Mouse (Mus musculus) embryonic facial prominence, embryonic 13.5 days (tissue): ENCODE results near the gene Pfkfb2. TPM values are rescaled to one million over a fixed set of nuclear protein-coding genes. Genes with fewer than 3 reads are reported as not detected.
A peak's percentile ranks its signal among the peaks of the same experiment; 100 is the strongest.

Source experiments
- ATAC-seq: fragments of 200-750 bp; cut with Nextera tagmentation; 2 replicates; pipeline ENCODE4 v1.8.0; 2017; ENCODE audit warnings: low read depth; ENCODE audit not compliant: insufficient number of reproducible peaks, insufficient read depth, low FRiP score, low TSS enrichment
- H3K27ac ChIP-seq: fragments of 300-500 bp; sonication (generic); 2 replicates; pipeline ENCODE4 v1.5.1; 2015; ENCODE audit warnings: moderate library complexity, mild to moderate bottlenecking, inconsistent platforms
- H3K27me3 ChIP-seq: fragments of 300-500 bp; sonication (generic); 2 replicates; pipeline ENCODE4 v1.6.1; 2015; ENCODE audit warnings: mild to moderate bottlenecking, inconsistent platforms
- H3K36me3 ChIP-seq: fragments of 300-500 bp; sonication (generic); 2 replicates; pipeline ENCODE4 v1.6.1; 2015; ENCODE audit warnings: mild to moderate bottlenecking, inconsistent platforms
- H3K4me1 ChIP-seq: fragments of 300-500 bp; sonication (generic); 2 replicates; pipeline ENCODE4 v1.6.1; 2015; ENCODE audit warnings: inconsistent platforms
- H3K4me2 ChIP-seq: fragments of 300-500 bp; sonication (generic); 2 replicates; pipeline ENCODE4 v1.6.1; 2015; ENCODE audit warnings: moderate library complexity, mild to moderate bottlenecking, inconsistent platforms
- H3K4me3 ChIP-seq: fragments of 300-500 bp; sonication (generic); 2 replicates; pipeline ENCODE4 v1.5.1; 2015; ENCODE audit warnings: mild to moderate bottlenecking, inconsistent platforms
- H3K9ac ChIP-seq: fragments of 300-500 bp; sonication (generic); 2 replicates; pipeline ENCODE4 v1.6.1; 2015; ENCODE audit warnings: mild to moderate bottlenecking, inconsistent platforms
- H3K9me3 ChIP-seq: fragments of 300-500 bp; sonication (generic); 2 replicates; pipeline ENCODE4 v1.6.1; 2016; ENCODE audit warnings: inconsistent platforms
- WGBS: fragments of 180-500 bp; shearing (Covaris S2); methylation state at CpG from one replicate; pipeline ENCODE4 v1.1.7; 2015; ENCODE audit warnings: mixed read lengths; 5-methylcytosine and 5-hydroxymethylcytosine counted together
- polyA plus RNA-seq: library from polyadenylated mRNA; unstranded; fragments of >200 nt; fragmentation: Nextera tagmentation; extraction: Ambion mirVana; gene quantifications from 2 replicates; pipeline ENCODE4 v1.2.1, GENCODE M21; 2015

The Pfkfb2 gene
- polyA plus RNA-seq, 1 experiment from 2014 or later, result 11.3 TPM

GRCm38 (mm10) chr1:130716513-130717290 is 12.4 kb downstream of the Pfkfb2 start:
- Histone ChIP-seq H3K9ac (peak overlapping the region; percentile 97), H3K4me1 (peaks cover 8% of the 10 kb centered on the region), H3K36me3 (peaks cover 12% of the 10 kb centered on the region), H3K27me3 (no peaks in the 10 kb centered on the region), H3K27ac (peak overlapping the region; percentile 80), H3K4me3 (peak overlapping the region; percentile 94), H3K9me3 (no peaks in the 10 kb centered on the region), H3K4me2 (peak overlapping the region; percentile 98)
- under 1% methylated on average over 42 of the region's 42 CpGs for WGBS
- ATAC-seq, result no peak

GRCm38 (mm10) chr1:130716218-130716512 is 12.9 kb downstream of the Pfkfb2 start:
- no peaks in the 10 kb centered on the region for H3K27me3 ChIP-seq
- H3K36me3 ChIP-seq, result peaks cover 12% of the 10 kb centered on the region
- ATAC-seq, result no peak
- 1% methylated on average over 3 of the region's 3 CpGs for WGBS
- peak overlapping the region; percentile 94 for H3K4me3 ChIP-seq
- H3K9me3 ChIP-seq, result no peaks in the 10 kb centered on the region
- peak overlapping the region; percentile 80 for H3K27ac ChIP-seq
- H3K9ac ChIP-seq, result peak overlapping the region; percentile 97
- H3K4me2 ChIP-seq, result peak overlapping the region; percentile 98
- H3K4me1 ChIP-seq, result peaks cover 8% of the 10 kb centered on the region

GRCm38 (mm10) chr1:130715561-130716217 is 13.4 kb downstream of the Pfkfb2 start, which contains the start of gene Gm29427:
Gene Gm29427 (minus strand): TSS chr1:130715799.
- peak within 1 kb of the TSS; percentile 98 for H3K4me2 ChIP-seq
- peaks cover 9% of the 10 kb centered on the region for H3K36me3 ChIP-seq
- peak; percentile 93 for ATAC-seq
- H3K27ac ChIP-seq, result peak within 1 kb of the TSS; percentile 80
- peak within 1 kb of the TSS; percentile 94 for H3K4me3 ChIP-seq
- H3K27me3 ChIP-seq, result no peaks in the 10 kb centered on the region
- under 1% methylated on average over 38 of the region's 38 CpGs for WGBS
- peak within 1 kb of the TSS; percentile 97 for H3K9ac ChIP-seq
- H3K9me3 ChIP-seq, result no peaks in the 10 kb centered on the region
- peaks cover 8% of the 10 kb centered on the region for H3K4me1 ChIP-seq

- H3K27me3 ChIP-seq, result no peaks in the 10 kb centered on the region
- no peak overlapping the region for H3K4me3 ChIP-seq
- no peak overlapping the region for H3K27ac ChIP-seq
- H3K4me2 ChIP-seq, result 0 out of 2 replicates have a peak overlapping the region, but pooled peaks have one; percentile 98
- H3K9ac ChIP-seq, result no peak overlapping the region
- WGBS, result 73% methylated on average over 4 of the region's 4 CpGs
- no peaks in the 10 kb centered on the region for H3K9me3 ChIP-seq
- peaks cover 8% of the 10 kb centered on the region for H3K36me3 ChIP-seq
- peaks cover 8% of the 10 kb centered on the region for H3K4me1 ChIP-seq
- ATAC-seq, result no peak
These were observed 15.0 kb downstream of the Pfkfb2 start for GRCm38 (mm10) chr1:130714046-130714445.

DNA sequence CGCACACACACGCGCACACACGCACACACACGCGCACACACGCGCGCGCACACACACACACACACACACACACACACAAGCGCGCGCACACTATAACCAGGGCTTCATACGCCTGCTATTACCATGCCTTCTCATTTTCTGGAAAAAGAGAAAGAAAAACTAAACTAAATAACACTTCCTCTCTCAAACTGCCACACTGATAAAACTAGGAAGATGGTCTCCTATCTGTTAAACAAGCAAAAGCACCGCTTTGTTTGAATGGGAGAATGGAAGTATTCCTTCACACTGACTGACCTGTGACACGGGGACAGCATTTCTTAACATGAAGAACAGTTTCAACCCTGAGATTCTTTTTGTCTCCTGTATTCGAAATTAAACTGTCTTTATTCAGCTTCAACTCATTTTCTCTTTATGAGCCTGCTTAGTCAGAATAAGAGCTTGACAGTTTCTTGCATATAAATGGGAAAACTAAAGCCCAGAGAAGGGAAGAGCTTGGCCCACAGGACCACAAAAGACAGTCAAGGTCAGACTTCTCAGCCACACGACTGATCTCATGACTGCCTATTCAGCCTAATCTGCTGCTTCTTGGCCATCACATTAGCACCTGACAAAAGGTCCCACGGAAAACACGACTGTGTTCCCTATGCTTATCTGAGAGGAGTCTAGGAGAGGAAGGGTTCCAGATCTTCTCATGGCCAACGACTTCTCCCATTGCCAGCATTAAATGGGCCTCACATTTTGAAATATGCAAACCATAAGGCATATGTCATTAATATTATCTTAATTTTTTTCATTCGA is 18.6 kb downstream of the Pfkfb2 start:
- Histone ChIP-seq H3K27me3 (no peaks in the 10 kb centered on the region), H3K36me3 (peaks cover 37% of the 10 kb centered on the region), H3K9ac (no peak overlapping the region), H3K27ac (no peak overlapping the region), H3K9me3 (no peaks in the 10 kb centered on the region), H3K4me3 (no peak overlapping the region), H3K4me2 (no peak overlapping the region), H3K4me1 (no peaks in the 10 kb centered on the region)
- 92% methylated on average over 22 of the region's 22 CpGs for WGBS
- ATAC-seq, result no peak

DNA sequence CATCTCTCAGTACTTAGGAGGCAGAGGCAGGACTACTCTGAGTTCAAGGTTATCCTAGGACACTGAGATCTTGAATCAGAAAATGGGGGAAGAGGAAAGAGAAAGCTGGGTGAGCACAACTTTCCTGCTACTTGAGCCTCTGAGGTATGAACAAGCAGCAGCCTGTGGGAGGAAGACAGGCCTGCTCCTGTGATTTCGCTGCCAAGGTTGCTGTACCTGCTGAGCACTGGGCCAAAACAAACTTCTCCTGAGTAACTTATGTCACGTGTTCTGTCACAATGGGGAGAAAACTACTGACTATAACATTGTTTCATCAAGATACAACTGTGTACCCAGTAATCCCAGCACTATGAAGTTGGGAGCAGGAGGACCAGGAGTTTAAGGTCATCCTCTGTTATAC is 25.4 kb downstream of the Pfkfb2 start:
- Histone ChIP-seq H3K9me3 (no peaks in the 10 kb centered on the region), H3K9ac (no peak overlapping the region), H3K4me2 (no peak overlapping the region), H3K27me3 (no peaks in the 10 kb centered on the region), H3K27ac (no peak overlapping the region), H3K36me3 (peaks cover 82% of the 10 kb centered on the region), H3K4me1 (no peaks in the 10 kb centered on the region), H3K4me3 (no peak overlapping the region)
- no peak for ATAC-seq
- 84% methylated on average over 2 of the region's 2 CpGs for WGBS

DNA sequence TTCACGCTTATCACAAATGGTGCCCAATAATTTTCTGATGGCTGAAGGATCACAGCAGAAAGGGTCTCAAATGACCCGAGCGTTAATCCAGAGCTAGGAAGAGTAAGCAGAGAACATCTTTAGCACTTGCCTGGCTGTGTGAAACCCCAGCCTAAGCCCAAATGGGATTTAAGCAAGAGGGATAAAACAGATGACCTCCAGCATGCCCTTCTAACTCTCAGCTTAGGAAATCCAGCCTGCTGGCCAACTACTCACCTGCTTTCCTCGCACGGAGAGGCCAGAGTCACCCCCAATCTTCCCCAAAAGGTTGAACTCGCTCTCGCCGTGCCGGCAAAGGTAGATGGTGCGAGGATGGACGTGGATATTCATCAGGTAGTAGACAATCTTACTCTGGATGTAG is 27.1 kb downstream of the Pfkfb2 start:
- H3K4me2 ChIP-seq, result no peak overlapping the region
- WGBS, result 95% methylated on average over 11 of the region's 11 CpGs
- no peak overlapping the region for H3K4me3 ChIP-seq
- no peaks in the 10 kb centered on the region for H3K9me3 ChIP-seq
- no peaks in the 10 kb centered on the region for H3K27me3 ChIP-seq
- H3K4me1 ChIP-seq, result no peaks in the 10 kb centered on the region
- no peak overlapping the region for H3K27ac ChIP-seq
- no peak for ATAC-seq
- H3K9ac ChIP-seq, result no peak overlapping the region
- H3K36me3 ChIP-seq, result peaks cover 83% of the 10 kb centered on the region

DNA sequence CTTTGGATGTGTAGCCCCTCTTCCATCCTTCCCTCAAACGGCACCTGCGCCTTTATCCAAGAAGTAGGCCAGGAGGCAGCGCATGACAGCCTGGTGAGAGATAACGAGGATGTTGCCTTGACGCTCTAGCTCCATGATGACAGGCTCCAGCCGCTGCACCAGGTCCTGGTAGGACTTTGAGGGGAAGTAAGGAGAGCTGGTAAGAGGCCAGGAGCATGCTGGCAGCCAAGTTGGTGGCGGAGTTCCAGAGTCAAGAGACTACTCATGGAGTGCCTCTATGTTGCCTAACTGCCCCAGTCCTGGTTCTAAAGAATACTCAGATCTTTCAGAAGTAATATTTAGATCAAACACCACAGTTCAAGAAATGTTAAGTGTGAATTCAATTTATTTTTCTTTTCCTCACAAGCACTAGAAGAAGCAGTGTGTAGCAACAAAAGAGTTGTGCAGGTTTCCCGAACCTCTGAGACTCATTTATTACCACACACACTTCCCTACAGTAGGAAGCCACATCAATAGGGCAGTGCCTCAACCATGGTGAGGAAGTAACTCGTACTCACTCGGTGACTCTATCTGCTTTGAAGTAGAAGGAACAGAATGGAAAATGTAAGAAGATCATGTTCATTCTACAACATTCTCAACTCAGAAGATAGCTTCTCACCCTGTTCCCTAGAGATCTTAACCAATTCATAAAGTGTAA is 29.0 kb downstream of the Pfkfb2 start:
- H3K4me1 ChIP-seq, result no peaks in the 10 kb centered on the region
- ATAC-seq, result no peak
- WGBS, result 95% methylated on average over 10 of the region's 10 CpGs
- H3K36me3 ChIP-seq, result peaks cover 74% of the 10 kb centered on the region
- no peak overlapping the region for H3K9ac ChIP-seq
- no peaks in the 10 kb centered on the region for H3K9me3 ChIP-seq
- H3K4me2 ChIP-seq, result no peak overlapping the region
- H3K27ac ChIP-seq, result no peak overlapping the region
- H3K4me3 ChIP-seq, result no peak overlapping the region
- H3K27me3 ChIP-seq, result no peaks in the 10 kb centered on the region

DNA sequence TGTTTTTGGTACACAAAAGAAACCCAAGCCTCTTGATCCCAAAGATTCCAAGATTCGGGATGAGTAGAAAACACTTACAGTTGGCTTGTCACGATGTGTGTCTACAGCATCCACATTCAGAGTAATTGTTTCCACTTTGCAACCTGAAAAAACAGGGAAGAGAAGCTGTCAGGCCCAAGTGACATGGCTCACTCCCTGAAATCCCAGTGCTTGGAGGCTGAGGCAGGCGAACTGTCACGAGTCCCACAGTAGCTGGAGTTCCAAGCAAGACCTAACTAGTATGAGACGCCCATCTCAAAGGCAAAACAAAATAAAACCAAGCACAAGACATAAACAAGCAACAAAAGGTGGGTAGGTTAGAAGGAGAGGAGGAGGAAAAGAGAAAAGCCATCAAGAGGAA is 30.5 kb downstream of the Pfkfb2 start:
- no peak overlapping the region for H3K27ac ChIP-seq
- no peaks in the 10 kb centered on the region for H3K9me3 ChIP-seq
- no peaks in the 10 kb centered on the region for H3K4me1 ChIP-seq
- H3K4me2 ChIP-seq, result no peak overlapping the region
- peaks cover 67% of the 10 kb centered on the region for H3K36me3 ChIP-seq
- no peaks in the 10 kb centered on the region for H3K27me3 ChIP-seq
- no peak overlapping the region for H3K9ac ChIP-seq
- 86% methylated on average over 5 of the region's 5 CpGs for WGBS
- H3K4me3 ChIP-seq, result no peak overlapping the region
- ATAC-seq, result no peak

DNA sequence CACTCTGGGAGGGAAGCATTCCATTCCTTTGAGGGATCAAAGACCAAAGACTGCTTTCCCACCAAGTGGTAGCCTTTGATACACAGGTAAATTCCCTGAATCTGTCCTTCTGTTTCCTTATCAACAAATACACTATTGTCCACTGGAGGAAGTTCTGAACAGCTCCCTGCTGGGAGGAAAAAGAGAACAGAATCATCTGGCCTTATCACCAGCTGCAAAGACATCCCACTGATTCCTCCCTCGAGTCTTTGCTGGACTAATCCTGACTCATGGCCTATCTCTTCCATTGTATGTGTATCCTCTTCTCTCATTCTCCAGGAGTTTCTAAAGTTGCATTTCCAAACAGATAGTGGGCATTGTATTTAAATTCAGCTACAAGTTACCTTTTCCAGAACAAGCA is 45.1 kb downstream of the Pfkfb2 start:
- Histone ChIP-seq H3K4me1 (no peaks in the 10 kb centered on the region), H3K27ac (no peak overlapping the region)

DNA sequence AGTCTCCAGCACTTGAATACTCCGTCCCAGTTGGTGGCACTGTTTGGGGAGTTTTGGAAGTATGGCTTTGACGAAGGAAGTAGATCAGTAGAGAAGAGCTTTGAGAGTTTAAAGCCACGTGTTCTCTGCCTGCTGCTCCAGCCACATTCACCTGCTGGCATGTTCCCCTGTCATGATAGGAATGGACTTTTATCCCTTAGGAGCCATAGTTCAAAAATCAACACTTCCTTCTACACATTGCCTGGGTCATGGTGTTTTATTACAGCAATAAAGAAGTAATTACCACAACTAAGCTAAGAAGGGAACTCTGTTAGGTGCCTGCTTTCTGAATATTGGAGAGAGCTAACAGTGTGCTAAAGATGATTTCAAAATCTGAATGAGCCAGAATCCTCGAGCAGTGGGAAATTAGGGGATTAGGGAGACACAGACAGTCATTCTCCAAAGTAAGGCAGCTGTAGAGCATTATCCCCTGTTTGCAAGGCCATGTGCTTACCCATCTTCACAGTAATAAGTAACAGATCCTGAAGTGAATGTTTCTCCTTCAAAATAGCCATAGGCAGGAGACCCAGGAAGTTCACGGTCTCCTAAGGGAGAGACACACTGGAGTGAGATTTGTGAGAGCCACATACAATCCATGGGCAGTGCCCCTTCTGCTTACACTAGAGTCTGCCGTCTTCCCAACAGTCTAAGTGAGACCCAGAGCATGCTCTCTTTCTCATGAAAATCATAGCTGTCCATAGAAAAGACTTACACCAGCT is 47.2 kb downstream of the Pfkfb2 start:
- Histone ChIP-seq H3K27me3 (no peaks in the 10 kb centered on the region), H3K4me3 (no peak overlapping the region), H3K4me2 (no peak overlapping the region), H3K4me1 (no peaks in the 10 kb centered on the region), H3K27ac (no peak overlapping the region), H3K9ac (no peak overlapping the region), H3K9me3 (no peaks in the 10 kb centered on the region), H3K36me3 (no peaks in the 10 kb centered on the region)
- 63% methylated on average over 6 of the region's 6 CpGs for WGBS
- no peak for ATAC-seq

More for the DNA sequence above, 45.1 kb downstream of the Pfkfb2 start:
- no peaks in the 10 kb centered on the region for H3K36me3 ChIP-seq
- no peak overlapping the region for H3K9ac ChIP-seq
- H3K9me3 ChIP-seq, result no peaks in the 10 kb centered on the region
- no peak overlapping the region for H3K4me2 ChIP-seq
- no peak for ATAC-seq
- no peak overlapping the region for H3K4me3 ChIP-seq
- 56% methylated on average over 1 of the region's 1 CpGs for WGBS
- no peaks in the 10 kb centered on the region for H3K27me3 ChIP-seq
